Mouse (Mus musculus) CH12.LX (cell line): ENCODE measurements around the gene Lrrc15. TPM values are rescaled to one million over a fixed set of nuclear protein-coding genes. Genes with fewer than 3 reads are reported as not detected.

Experiments
- DNase-seq: peaks from one replicate; pipeline ENCODE4 v3.0.0-alpha.2; 2013; ENCODE audit errors: extremely low read depth
- H3K27ac ChIP-seq: 2 replicates; pipeline ENCODE4 v1.5.1; 2012; ENCODE audit warnings: low read depth, mild to moderate bottlenecking, control low read depth, moderate library complexity; ENCODE audit not compliant: insufficient read depth
- H3K27me3 ChIP-seq: replicated peaks from 2 replicates; pipeline ENCODE3; 2012; ENCODE audit warnings: inconsistent platforms
- H3K36me3 ChIP-seq, 2 experiments: replicated peaks in 1 of 2; 2 replicates each; pipeline versions ENCODE3 to v1.6.1; 2012; ENCODE audit warnings: inconsistent platforms in 1 of 2, low read length in 1 of 2, mild to moderate bottlenecking in 1 of 2, mixed read lengths in 1 of 2, moderate library complexity in 1 of 2; ENCODE audit not compliant: control insufficient read depth in 1 of 2, insufficient read depth in 1 of 2
- H3K4me1 ChIP-seq, 2 experiments: 2 replicates each; pipeline ENCODE4 v1.6.1; 2012; ENCODE audit warnings: inconsistent platforms in 1 of 2, moderate library complexity in 1 of 2; ENCODE audit not compliant: insufficient read depth in 2 of 2, control insufficient read depth in 1 of 2
- H3K4me2 ChIP-seq: 2 replicates; pipeline ENCODE4 v1.6.1; 2012; ENCODE audit warnings: low read depth, mild to moderate bottlenecking, control low read depth; ENCODE audit not compliant: poor library complexity, insufficient read depth, severe bottlenecking
- H3K4me3 ChIP-seq, 3 experiments: fragments of 150-350 bp in 1 of 3; sonication (generic) in 1 of 3; replicated peaks in 1 of 3; 2 replicates each; pipeline versions ENCODE3 to v1.5.1; 2011 to 2012; ENCODE audit warnings: low read depth in 2 of 3, low read length in 2 of 3, mild to moderate bottlenecking in 2 of 3, moderate library complexity in 2 of 3, control low read depth in 1 of 3, improper control_type of control experiment in 1 of 3, inconsistent platforms in 1 of 3, mixed read lengths in 1 of 3; ENCODE audit not compliant: poor library complexity in 1 of 3
- H3K79me2 ChIP-seq: replicated peaks from 2 replicates; pipeline ENCODE4 v1.6.1; 2012; ENCODE audit warnings: mild to moderate bottlenecking, moderate library complexity; ENCODE audit not compliant: control insufficient read depth, poor library complexity, insufficient read depth, severe bottlenecking; ENCODE audit errors: extremely low read depth
- H3K9ac ChIP-seq: 2 replicates; pipeline ENCODE4 v1.6.1; 2012; ENCODE audit warnings: low read depth, mild to moderate bottlenecking, control low read depth, moderate library complexity; ENCODE audit not compliant: insufficient read depth
- H3K9me3 ChIP-seq: replicated peaks from 2 replicates; pipeline ENCODE3; 2012; ENCODE audit warnings: low read length, inconsistent platforms, mixed read lengths
- CTCF ChIP-seq, 2 experiments: IDR thresholded peaks in 1 of 2; conservative IDR thresholded peaks in 1 of 2; 2 replicates each; pipeline ENCODE4 v1.5.1; 2011 to 2012; ENCODE audit warnings: low read depth in 2 of 2, low read length in 2 of 2, improper control_type of control experiment in 1 of 2, inconsistent platforms in 1 of 2, mild to moderate bottlenecking in 1 of 2, moderate library complexity in 1 of 2
- ELF1 ChIP-seq: IDR thresholded peaks from 2 replicates; pipeline ENCODE4 v1.6.1; 2014; ENCODE audit warnings: low read depth, mild to moderate bottlenecking, inconsistent platforms, low read length, improper control_type of control experiment
- ETS1 ChIP-seq: conservative IDR thresholded peaks from 2 replicates; pipeline ENCODE4 v1.6.1; 2012; ENCODE audit warnings: low read depth, mild to moderate bottlenecking, inconsistent platforms, low read length, improper control_type of control experiment, moderate library complexity
- HCFC1 ChIP-seq: IDR thresholded peaks from 2 replicates; pipeline ENCODE4 v1.6.1; 2012; ENCODE audit warnings: low read depth, mild to moderate bottlenecking, inconsistent platforms, low read length, improper control_type of control experiment
- IRF4 ChIP-seq: IDR thresholded peaks from 2 replicates; pipeline ENCODE4 v1.6.1; 2014; ENCODE audit warnings: low read depth, mild to moderate bottlenecking, inconsistent platforms, low read length, improper control_type of control experiment
- JUND ChIP-seq: conservative IDR thresholded peaks from 2 replicates; pipeline ENCODE4 v1.6.1; 2011; ENCODE audit warnings: low read depth, low read length, improper control_type of control experiment
- KAT2A ChIP-seq: IDR thresholded peaks from 2 replicates; pipeline ENCODE4 v1.6.1; 2012; ENCODE audit warnings: low read length, improper control_type of control experiment, inconsistent platforms; ENCODE audit not compliant: insufficient replicate concordance
- MAZ ChIP-seq: IDR thresholded peaks from 2 replicates; pipeline ENCODE4 v1.6.1; 2012; ENCODE audit warnings: low read depth, mild to moderate bottlenecking, inconsistent platforms, low read length, improper control_type of control experiment, moderate library complexity
- MEF2A ChIP-seq: IDR thresholded peaks from 2 replicates; pipeline ENCODE4 v1.6.1; 2014; ENCODE audit warnings: low read depth, mild to moderate bottlenecking, inconsistent platforms, low read length, improper control_type of control experiment, borderline replicate concordance
- MXI1 ChIP-seq: IDR thresholded peaks from 2 replicates; pipeline ENCODE4 v1.6.1; 2011; ENCODE audit warnings: mild to moderate bottlenecking, low read depth, low read length, improper control_type of control experiment
- MYC ChIP-seq: IDR thresholded peaks from 2 replicates; pipeline ENCODE4 v1.6.1; 2011; ENCODE audit warnings: low read depth, mild to moderate bottlenecking, improper control_type of control experiment, low read length
- NRF1 ChIP-seq: IDR thresholded peaks from 2 replicates; pipeline ENCODE4 v1.6.1; 2014; ENCODE audit warnings: low read depth, mild to moderate bottlenecking, inconsistent platforms, low read length, improper control_type of control experiment, moderate library complexity
- POLR2AphosphoS2 ChIP-seq: IDR thresholded peaks from 2 replicates; pipeline ENCODE4 v1.6.1; 2011; ENCODE audit warnings: low read depth, low read length, improper control_type of control experiment
- RAD21 ChIP-seq: IDR thresholded peaks from 2 replicates; pipeline ENCODE4 v1.6.1; 2011; ENCODE audit warnings: low read depth, mild to moderate bottlenecking, low read length, improper control_type of control experiment, moderate library complexity
- RCOR1 ChIP-seq: conservative IDR thresholded peaks from 2 replicates; pipeline ENCODE4 v1.6.1; 2012; ENCODE audit warnings: low read depth, mild to moderate bottlenecking, inconsistent platforms, low read length, improper control_type of control experiment
- SMC3 ChIP-seq: IDR thresholded peaks from 2 replicates; pipeline ENCODE4 v1.6.1; 2011; ENCODE audit warnings: low read depth, low read length, improper control_type of control experiment
- TBP ChIP-seq: conservative IDR thresholded peaks from 2 replicates; pipeline ENCODE4 v1.6.1; 2011; ENCODE audit warnings: low read depth, low read length, improper control_type of control experiment
- TCF12 ChIP-seq: IDR thresholded peaks from 2 replicates; pipeline ENCODE4 v1.6.1; 2014; ENCODE audit warnings: low read depth, mild to moderate bottlenecking, inconsistent platforms, low read length, improper control_type of control experiment
- UBTF ChIP-seq: IDR thresholded peaks from 2 replicates; pipeline ENCODE4 v1.6.1; 2012; ENCODE audit warnings: low read depth, mild to moderate bottlenecking, inconsistent platforms, low read length, improper control_type of control experiment, moderate library complexity
- USF1 ChIP-seq: IDR thresholded peaks from 2 replicates; pipeline ENCODE4 v1.6.1; 2014; ENCODE audit warnings: low read depth, mild to moderate bottlenecking, inconsistent platforms, low read length, improper control_type of control experiment
- USF2 ChIP-seq: conservative IDR thresholded peaks from 2 replicates; pipeline ENCODE4 v1.6.1; 2011; ENCODE audit warnings: low read depth, low read length, improper control_type of control experiment
- ZC3H11A ChIP-seq: IDR thresholded peaks from 2 replicates; pipeline ENCODE4 v1.6.1; 2012; ENCODE audit warnings: low read depth, mild to moderate bottlenecking, inconsistent platforms, low read length, improper control_type of control experiment
- dilution Hi-C: fragments of 300-500 bp; cut with MboI; formaldehyde crosslinking; loops from 2 replicates; pipeline ENCODE4 v1.14.3; 2020; ENCODE audit warnings: low sequenced_read_pairs; ENCODE audit not compliant: extremely low pct_unique_long_range_greater_than_20kb, extremely low pct_ligation_motif_present
- in situ Hi-C: fragments of 300-500 bp; cut with MboI; formaldehyde crosslinking; loops from 3 replicates; pipeline ENCODE4 v1.14.3; 2019; ENCODE audit warnings: low sequenced_read_pairs, low pct_ligation_motif_present, low pct_unique_long_range_greater_than_20kb, mixed read lengths
- polyA plus RNA-seq: library from polyadenylated mRNA; unstranded; fragments of >175 nt; gene quantifications from 2 replicates; pipeline ENCODE4 v1.2.1, GENCODE M21; 2012; ENCODE audit warnings: low read depth; ENCODE audit not compliant: insufficient read length
- total RNA-seq, 2 experiments: library from RNA; depleted of rRNA; stranded (reverse); fragments of 300-350 nt in 1 of 2; fragments of >200 nt in 1 of 2; gene quantifications; 2 replicates each; pipeline ENCODE4 v1.2.3; 2012 to 2014

The Lrrc15 gene
- total and polyA plus RNA-seq, 3 experiments: not detected

- dilution Hi-C loops: no loop called here
- Histone ChIP-seq H3K79me2 (no peaks in the 10 kb centered on the region), H3K27ac (no peak overlapping the region)
These were observed 44.3 kb downstream of the Lrrc15 start for GRCm38 (mm10) chr16:30238791-30239190.

GRCm38 (mm10) chr16:30236091-30236699 lies 46.9 kb downstream of the Lrrc15 start:
- H3K27ac ChIP-seq: no peak overlapping the region
- no peaks in the 10 kb centered on the region for H3K79me2 ChIP-seq
- peak overlapping the region; percentile 21 to 51 (median 34) for H3K4me3 ChIP-seq
- peak; percentile 72 for DNase-seq
- dilution Hi-C loops: no loop called here
- H3K9ac ChIP-seq: peak overlapping the region; percentile 46
- H3K4me2 ChIP-seq: peak overlapping the region; percentile 88
- peaks cover 43% of the 10 kb centered on the region for H3K27me3 ChIP-seq
- TF ChIP-seq MAZ (no peak), KAT2A (no peak), ETS1 (no peak), CTCF (conservative IDR thresholded peaks at IDR 0.05 in 1 of 2, IDR thresholded peaks at IDR 0.05 in 1 of 2; ENCODE audit: low read depth in 2 of 2, low read length in 2 of 2) (peak; percentile 82 to 98), MEF2A (peak; percentile 41; the same call in 1 of the 2 replicates), JUND (no peak), MYC (no peak), ZC3H11A (peak; percentile 80), SMC3 (peak; percentile 94), IRF4 (peak; percentile 44; the same call in 1 of the 2 replicates), TBP (0 out of 2 replicates have a peak, but pooled peaks have one; percentile 47), TCF12 (peak; percentile 43; the same call in 1 of the 2 replicates), USF1 (no peak), RCOR1 (no peak), RAD21 (peak; percentile 98), HCFC1 (no peak), UBTF (peak; percentile 88; the same call in 1 of the 2 replicates), ELF1 (peak; percentile 31; the same call in 1 of the 2 replicates), NRF1 (peak; percentile 47)
- H3K4me1 ChIP-seq: peaks cover 13 to 36% of the 10 kb centered on the region in 2 experiments
- in situ Hi-C loops: no loop called here
- H3K36me3 ChIP-seq: no peaks in the 10 kb centered on the region
- H3K9me3 ChIP-seq: peaks cover 3% of the 10 kb centered on the region

More at GRCm38 (mm10) chr16:30238791-30239190, 44.3 kb downstream of the Lrrc15 start:
- in situ Hi-C loops: no loop called here
- Histone ChIP-seq H3K4me1 (peaks cover 10 to 27% of the 10 kb centered on the region in 2 experiments), H3K36me3 (no peaks in the 10 kb centered on the region), H3K27me3 (peaks cover 53% of the 10 kb centered on the region), H3K9me3 (peaks cover 4% of the 10 kb centered on the region), H3K4me3 (no peak overlapping the region), H3K4me2 (no peak overlapping the region), H3K9ac (no peak overlapping the region)
- no peak for DNase-seq
- TF ChIP-seq ZC3H11A (no peak), KAT2A (no peak), MXI1 (no peak), POLR2AphosphoS2 (no peak), SMC3 (no peak), USF2 (no peak), HCFC1 (no peak), MAZ (no peak), MEF2A (no peak)
